Mouse (Mus musculus): Measurements from ENCODE around the gene Spop. TPM values are rescaled to one million over a fixed set of nuclear protein-coding genes. Genes with fewer than 3 reads are reported as not detected.

Gene Spop
- polyA plus RNA-seq, 1 experiment, result 20.4 TPM

GRCm38 (mm10) chr11:95411453-95412013 is 2.3 kb upstream of the Spop start:
- Histone ChIP-seq H3K36me3 (replicated peaks; ENCODE audit: low read length) (no peaks in the 10 kb centered on the region), H3K9me3 (no peaks in the 10 kb centered on the region), H3K4me3 (replicated peaks) (no peak overlapping the region), H3K4me1 (peaks cover 31% of the 10 kb centered on the region), H3K27me3 (replicated peaks) (peaks cover 2% of the 10 kb centered on the region)
- no peak for TF ChIP-seq FLI1 (IDR thresholded peaks at IDR 0.05; ENCODE audit: low read length)
- TF ChIP-seq GATA1 (IDR thresholded peaks at IDR 0.05; ENCODE audit: borderline replicate concordance, low read length), result no peak

GRCm38 (mm10) chr11:95412615-95413014 is 1.3 kb upstream of the Spop start:
- Histone ChIP-seq H3K36me3 (replicated peaks; ENCODE audit: low read length) (peaks cover 4% of the 10 kb centered on the region), H3K27me3 (replicated peaks) (peaks cover 2% of the 10 kb centered on the region)

DNA sequence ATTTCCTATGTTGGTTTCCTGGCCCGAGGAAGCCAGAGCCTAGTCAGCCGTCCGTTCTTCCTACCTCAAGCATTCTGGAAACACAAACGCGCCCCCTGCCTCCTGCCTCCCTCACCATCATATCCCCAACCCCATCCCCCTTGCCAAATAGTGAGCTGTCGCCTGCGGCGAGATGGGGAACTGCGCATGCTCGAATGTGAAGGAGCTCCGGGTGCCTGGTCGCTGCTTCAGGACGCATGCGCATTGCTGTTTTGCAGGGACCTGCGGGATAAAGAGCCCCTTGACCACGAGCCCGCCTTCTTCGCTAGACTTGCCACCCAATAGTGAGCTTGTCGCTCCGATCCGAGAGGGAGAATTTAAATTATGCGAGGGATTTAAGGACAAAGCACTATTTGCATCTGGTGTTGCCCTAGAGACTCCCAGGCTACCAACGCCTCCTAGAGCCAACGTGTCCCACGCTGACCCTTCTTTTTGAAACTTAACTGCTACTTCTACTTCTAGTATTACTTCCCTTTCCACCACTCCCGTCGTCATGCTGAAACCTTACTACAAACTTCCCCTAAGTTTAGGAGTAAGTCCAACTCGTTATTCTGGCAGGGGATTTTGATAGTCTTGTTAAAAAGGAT is 769 bp downstream of the Spop start:
- Histone ChIP-seq H3K27me3 (replicated peaks) (peaks cover 2% of the 10 kb centered on the region), H3K36me3 (replicated peaks; ENCODE audit: low read length) (peaks cover 20% of the 10 kb centered on the region), H3K4me1 (peaks cover 44% of the 10 kb centered on the region), H3K4me3 (replicated peaks) (peak overlapping the region; percentile 96), H3K9me3 (no peaks in the 10 kb centered on the region)
- TF ChIP-seq GATA1 (IDR thresholded peaks at IDR 0.05; ENCODE audit: borderline replicate concordance, low read length) (no peak), FLI1 (IDR thresholded peaks at IDR 0.05; ENCODE audit: low read length) (no peak)

More at GRCm38 (mm10) chr11:95412615-95413014, 1.3 kb upstream of the Spop start:
- Histone ChIP-seq H3K9me3 (no peaks in the 10 kb centered on the region), H3K4me1 (peaks cover 42% of the 10 kb centered on the region), H3K4me3 (replicated peaks) (no peak overlapping the region)
- TF ChIP-seq GATA1 (IDR thresholded peaks at IDR 0.05; ENCODE audit: borderline replicate concordance, low read length) (no peak), FLI1 (IDR thresholded peaks at IDR 0.05; ENCODE audit: low read length) (no peak)

DNA sequence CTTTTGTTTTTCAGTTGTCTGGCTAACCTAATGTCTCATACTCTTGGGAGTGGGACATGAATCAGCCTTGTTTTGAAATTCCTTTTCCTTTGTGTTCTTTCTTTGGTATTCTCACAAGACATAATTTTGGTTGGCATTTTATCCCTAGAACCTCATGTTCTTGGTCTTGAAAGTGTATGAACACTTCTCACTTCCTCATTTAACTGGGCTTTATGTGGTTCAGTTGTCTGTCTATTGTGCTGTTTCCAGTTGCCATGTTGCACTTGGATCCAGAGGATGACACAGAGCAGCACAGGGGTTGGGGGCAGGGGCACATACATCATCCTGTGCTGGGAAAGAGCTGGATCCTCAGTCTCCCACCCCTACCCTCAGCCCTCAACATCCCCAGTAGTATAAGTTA is 2.1 kb downstream of the Spop start:
- Histone ChIP-seq H3K4me3 (replicated peaks) (peak overlapping the region; percentile 96), H3K4me1 (peaks cover 44% of the 10 kb centered on the region), H3K9me3 (no peaks in the 10 kb centered on the region), H3K27me3 (replicated peaks) (peaks cover 2% of the 10 kb centered on the region), H3K36me3 (replicated peaks; ENCODE audit: low read length) (peaks cover 25% of the 10 kb centered on the region)
- TF ChIP-seq GATA1 (IDR thresholded peaks at IDR 0.05; ENCODE audit: borderline replicate concordance, low read length), result no peak
- no peak for TF ChIP-seq FLI1 (IDR thresholded peaks at IDR 0.05; ENCODE audit: low read length)

DNA sequence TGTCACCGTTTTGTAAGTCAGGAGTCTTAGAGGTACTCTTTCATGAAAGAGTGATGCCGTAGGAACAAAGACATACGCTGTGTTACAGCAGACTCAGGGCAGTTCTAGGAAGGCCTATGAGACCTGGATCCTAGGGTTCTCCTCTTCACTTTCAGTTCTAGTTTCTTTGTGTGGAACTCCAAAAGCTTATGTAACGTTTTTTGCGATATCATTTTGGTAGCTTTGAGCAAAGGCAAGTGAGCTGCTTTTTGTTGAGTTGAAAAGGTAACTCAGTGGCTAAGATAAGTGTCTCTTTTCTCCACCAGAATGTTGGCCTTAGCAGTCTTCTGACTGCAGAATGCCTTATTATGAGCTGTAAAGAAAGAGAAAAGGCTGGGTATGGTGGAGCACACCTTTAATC is 3.5 kb downstream of the Spop start:
- H3K27me3 ChIP-seq (replicated peaks), result no peaks in the 10 kb centered on the region
- peaks cover 46% of the 10 kb centered on the region for H3K4me1 ChIP-seq
- H3K36me3 ChIP-seq (replicated peaks; ENCODE audit: low read length), result peaks cover 31% of the 10 kb centered on the region
- no peak for TF ChIP-seq GATA1 (IDR thresholded peaks at IDR 0.05; ENCODE audit: borderline replicate concordance, low read length)
- H3K9me3 ChIP-seq, result no peaks in the 10 kb centered on the region
- no peak overlapping the region for H3K4me3 ChIP-seq (replicated peaks)

DNA sequence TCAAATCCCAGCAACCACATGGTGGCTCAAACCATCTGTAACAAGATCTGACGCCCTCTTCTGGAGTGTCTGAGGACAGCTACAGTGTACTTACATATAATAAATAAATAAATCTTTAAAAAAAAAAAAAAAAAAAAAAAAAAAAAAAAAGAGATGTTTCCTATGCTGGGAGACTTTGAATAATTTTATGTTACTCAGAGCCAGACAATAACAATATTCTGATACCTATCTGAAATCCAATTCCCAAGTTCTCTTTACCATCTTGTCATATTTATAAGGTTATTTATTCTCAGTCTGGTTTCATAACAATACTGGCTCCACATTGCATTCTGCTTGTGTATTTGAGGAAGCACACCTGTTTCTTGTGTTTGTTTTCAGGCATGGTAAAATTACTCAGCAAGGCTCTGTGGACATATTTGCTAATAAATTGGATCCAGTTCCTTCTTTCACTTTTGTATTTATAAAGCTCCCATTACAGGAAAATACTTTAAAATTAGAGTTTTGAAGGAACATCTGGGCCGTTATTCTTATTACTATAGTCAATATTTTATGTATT is 7.1 kb downstream of the Spop start:
- H3K36me3 ChIP-seq (replicated peaks; ENCODE audit: low read length), result peaks cover 39% of the 10 kb centered on the region
- H3K27me3 ChIP-seq (replicated peaks), result no peaks in the 10 kb centered on the region
- no peak for TF ChIP-seq FLI1 (IDR thresholded peaks at IDR 0.05; ENCODE audit: low read length)
- H3K9me3 ChIP-seq, result no peaks in the 10 kb centered on the region
- H3K4me1 ChIP-seq, result peaks cover 44% of the 10 kb centered on the region
- H3K4me3 ChIP-seq (replicated peaks), result no peak overlapping the region

DNA sequence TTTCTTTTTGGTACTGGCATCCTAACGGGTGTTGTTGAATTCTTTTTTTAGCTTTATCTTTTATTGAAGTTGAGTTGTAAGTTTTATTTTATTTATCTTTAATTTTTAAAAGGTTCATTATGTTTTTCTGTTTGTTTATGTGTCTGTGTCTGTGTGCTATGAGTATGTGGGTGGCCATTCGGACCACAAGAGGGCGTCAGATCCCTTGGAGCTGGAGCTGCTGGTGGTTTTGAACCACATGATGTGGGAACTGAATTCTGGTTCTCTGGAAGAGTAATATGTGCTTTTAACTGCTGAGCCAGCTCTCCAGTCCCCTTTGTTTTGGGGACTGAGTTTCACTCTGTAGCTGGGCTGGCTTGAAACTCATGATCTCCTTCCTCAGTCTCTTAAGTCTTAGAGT is 9.6 kb downstream of the Spop start:
- no peak overlapping the region for H3K4me3 ChIP-seq (replicated peaks)
- H3K9me3 ChIP-seq, result no peaks in the 10 kb centered on the region
- H3K4me1 ChIP-seq, result peaks cover 25% of the 10 kb centered on the region; the same call in 1 of the 2 replicates
- H3K27me3 ChIP-seq (replicated peaks), result no peaks in the 10 kb centered on the region
- TF ChIP-seq FLI1 (IDR thresholded peaks at IDR 0.05; ENCODE audit: low read length), result no peak
- TF ChIP-seq GATA1 (IDR thresholded peaks at IDR 0.05; ENCODE audit: borderline replicate concordance, low read length), result no peak
- H3K36me3 ChIP-seq (replicated peaks; ENCODE audit: low read length), result peaks cover 31% of the 10 kb centered on the region

DNA sequence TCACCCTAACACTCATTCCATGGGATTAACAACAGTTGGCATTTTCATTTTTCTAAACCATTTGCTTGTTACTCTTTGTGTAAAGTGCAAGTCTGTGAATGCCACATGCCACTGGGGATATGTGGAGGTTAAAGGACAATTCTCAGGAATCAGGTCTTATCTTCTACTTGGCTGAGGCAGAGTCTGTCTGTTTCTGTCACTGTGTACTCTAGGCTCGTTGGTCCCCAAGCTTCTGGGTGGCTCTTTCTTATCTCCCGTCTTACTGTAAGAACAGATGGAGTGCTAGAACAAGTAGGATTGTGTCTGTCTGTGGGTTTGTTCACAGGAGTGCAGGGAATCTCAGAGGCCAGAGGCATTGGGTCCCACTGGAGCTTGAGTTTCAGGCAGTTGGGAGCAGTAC is 17.5 kb downstream of the Spop start:
- peaks cover 38% of the 10 kb centered on the region for H3K4me1 ChIP-seq
- H3K9me3 ChIP-seq, result no peaks in the 10 kb centered on the region
- H3K36me3 ChIP-seq (replicated peaks; ENCODE audit: low read length), result peaks cover 24% of the 10 kb centered on the region
- H3K27me3 ChIP-seq (replicated peaks), result no peaks in the 10 kb centered on the region
- TF ChIP-seq GATA1 (IDR thresholded peaks at IDR 0.05; ENCODE audit: borderline replicate concordance, low read length), result no peak
- TF ChIP-seq FLI1 (IDR thresholded peaks at IDR 0.05; ENCODE audit: low read length), result no peak
- no peak overlapping the region for H3K4me3 ChIP-seq (replicated peaks)

DNA sequence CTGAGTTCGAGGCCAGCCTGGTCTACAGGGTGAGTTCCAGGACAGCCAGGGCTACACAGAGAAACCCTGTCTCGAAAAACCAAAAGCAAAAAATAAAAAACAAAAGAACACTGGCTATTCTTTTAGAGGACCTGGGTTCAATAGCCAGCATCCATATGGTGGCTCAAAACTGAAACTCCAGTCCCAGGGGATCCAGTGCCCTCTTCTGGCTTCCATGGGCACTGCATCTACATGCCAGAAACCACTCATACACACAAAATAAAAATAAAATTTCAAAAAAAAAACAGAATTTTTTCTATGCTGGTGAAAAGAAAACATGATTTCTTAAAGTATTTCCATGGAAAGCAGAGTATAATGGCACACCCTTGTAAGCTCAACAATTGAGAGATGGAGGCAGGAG is 18.3 kb downstream of the Spop start:
- no peaks in the 10 kb centered on the region for H3K9me3 ChIP-seq
- TF ChIP-seq GATA1 (IDR thresholded peaks at IDR 0.05; ENCODE audit: borderline replicate concordance, low read length), result no peak
- no peak for TF ChIP-seq FLI1 (IDR thresholded peaks at IDR 0.05; ENCODE audit: low read length)
- H3K27me3 ChIP-seq (replicated peaks), result no peaks in the 10 kb centered on the region
- H3K4me3 ChIP-seq (replicated peaks), result no peak overlapping the region
- H3K36me3 ChIP-seq (replicated peaks; ENCODE audit: low read length), result peaks cover 25% of the 10 kb centered on the region
- peaks cover 43% of the 10 kb centered on the region for H3K4me1 ChIP-seq

- H3K9me3 ChIP-seq, result no peaks in the 10 kb centered on the region
- TF ChIP-seq FLI1 (IDR thresholded peaks at IDR 0.05; ENCODE audit: low read length) (no peak), GATA1 (IDR thresholded peaks at IDR 0.05; ENCODE audit: borderline replicate concordance, low read length) (no peak)
- peak overlapping the region; percentile 35 for H3K4me3 ChIP-seq (replicated peaks)
- H3K36me3 ChIP-seq (replicated peaks; ENCODE audit: low read length), result peaks cover 18% of the 10 kb centered on the region
- H3K27me3 ChIP-seq (replicated peaks), result no peaks in the 10 kb centered on the region
- peaks cover 32% of the 10 kb centered on the region for H3K4me1 ChIP-seq
Observed at GRCm38 (mm10) chr11:95445371-95445770, 31.5 kb downstream of the Spop start.

Measured in megakaryocyte, embryonic 14.5 days (primary cell).